Mouse (Mus musculus): Measurements from ENCODE around the gene Wipi2.
A peak's percentile ranks its signal among the peaks of the same experiment; 100 is the strongest.

DNA sequence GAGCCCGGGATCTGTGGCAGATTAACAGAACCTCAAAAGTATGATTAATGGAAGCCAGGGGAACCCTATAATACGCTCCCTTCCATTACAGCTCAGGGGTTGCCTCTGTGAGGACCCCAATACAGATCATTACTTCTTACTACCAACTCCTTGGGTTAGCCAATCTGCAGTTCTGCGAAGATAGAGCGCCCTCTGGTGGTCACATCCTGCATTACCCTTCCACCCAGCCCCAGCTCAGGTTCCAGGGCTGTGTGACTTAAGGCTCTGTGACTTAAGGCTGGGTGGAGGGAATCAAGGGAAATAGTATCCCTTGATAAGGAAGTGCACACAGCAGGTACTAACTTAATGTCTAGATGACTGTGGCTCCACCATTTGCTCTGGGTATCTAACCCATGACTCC lies 90.5 kb downstream of the Wipi2 start:
- TF ChIP-seq EP300 (IDR thresholded peaks at IDR 0.05; ENCODE audit: low read depth) (no peak), CTCF (IDR thresholded peaks at IDR 0.05; ENCODE audit: low read depth) (peak; percentile 96)
